Mouse (Mus musculus) liver, embryonic 14.5 days (tissue): Measurements from ENCODE around the gene Zfpm1. TPM values are rescaled to one million over a fixed set of nuclear protein-coding genes. Genes with fewer than 3 reads are reported as not detected.

Experiments
- ATAC-seq: fragments of 200-750 bp; cut with Nextera tagmentation; 2 replicates; pipeline ENCODE4 v1.8.0; 2017; ENCODE audit warnings: moderate number of reproducible peaks, mild to moderate bottlenecking, moderate library complexity; ENCODE audit not compliant: insufficient read depth
- DNase-seq, 3 experiments: peaks; one replicate each; pipeline ENCODE4 v3.0.0-alpha.2; 2012 to 2013; ENCODE audit warnings: low read depth in 3 of 3, low spot score in 3 of 3
- H3K27ac ChIP-seq: fragments of 300-500 bp; sonication (generic); 2 replicates; pipeline ENCODE4 v1.5.1; 2014; ENCODE audit warnings: moderate library complexity, mild to moderate bottlenecking, control low read depth, inconsistent platforms
- H3K27me3 ChIP-seq: fragments of 300-500 bp; sonication (generic); 2 replicates; pipeline ENCODE4 v1.6.1; 2014; ENCODE audit warnings: mild to moderate bottlenecking, low read length, moderate library complexity; ENCODE audit not compliant: control insufficient read depth, insufficient read depth
- H3K36me3 ChIP-seq: fragments of 300-500 bp; sonication (generic); replicated peaks from 2 replicates; pipeline ENCODE4 v1.6.1; 2014; ENCODE audit warnings: low read depth; ENCODE audit not compliant: control insufficient read depth, insufficient read depth
- H3K4me1 ChIP-seq, 2 experiments: fragments of 200-500 bp in 1 of 2; fragments of 300-500 bp in 1 of 2; sonication (generic) in 1 of 2; replicated peaks; 2 replicates each; pipeline ENCODE4 v1.6.1; 2012 to 2014; ENCODE audit warnings: antibody characterized with exemption in 1 of 2, inconsistent platforms in 1 of 2, low read length in 1 of 2; ENCODE audit not compliant: control insufficient read depth in 2 of 2, insufficient read depth in 2 of 2
- H3K4me2 ChIP-seq: fragments of 300-500 bp; sonication (generic); 2 replicates; pipeline ENCODE4 v1.6.1; 2014; ENCODE audit warnings: low read depth, mild to moderate bottlenecking, control low read depth, moderate library complexity
- H3K4me3 ChIP-seq, 2 experiments: fragments of 200-500 bp in 1 of 2; fragments of 300-500 bp in 1 of 2; sonication (generic) in 1 of 2; 2 replicates each; pipeline ENCODE4 v1.5.1; 2012 to 2014; ENCODE audit warnings: low read depth in 2 of 2, low read length in 2 of 2, mild to moderate bottlenecking in 2 of 2, control low read depth in 1 of 2, inconsistent platforms in 1 of 2, moderate library complexity in 1 of 2; ENCODE audit not compliant: insufficient read depth in 1 of 2
- H3K9ac ChIP-seq: fragments of 300-500 bp; sonication (generic); replicated peaks from 2 replicates; pipeline ENCODE4 v1.6.1; 2014; ENCODE audit warnings: mild to moderate bottlenecking, control low read depth, moderate library complexity
- H3K9me3 ChIP-seq: fragments of 300-500 bp; sonication (generic); 2 replicates; pipeline ENCODE4 v1.6.1; 2016; ENCODE audit warnings: low read length, mixed read lengths; ENCODE audit not compliant: control insufficient read depth
- CTCF ChIP-seq: IDR thresholded peaks from 2 replicates; pipeline ENCODE4 v1.5.1; 2016; ENCODE audit warnings: antibody characterized with exemption, low read depth, control low read depth
- EP300 ChIP-seq: IDR thresholded peaks from 2 replicates; pipeline ENCODE4 v1.6.1; 2016; ENCODE audit warnings: antibody characterized with exemption, low read depth
- WGBS: fragments of 180-500 bp; shearing (Covaris S2); extraction: QIAGEN DNeasy Blood & Tissue Kit; methylation state at CpG from one replicate; pipeline ENCODE4 v1.1.7; 2014; ENCODE audit not compliant: insufficient replicate concordance; 5-methylcytosine and 5-hydroxymethylcytosine counted together
- polyA plus RNA-seq, 2 experiments: library from polyadenylated mRNA; depleted of rRNA in 1 of 2; stranded (reverse) in 1 of 2; unstranded in 1 of 2; fragments of >200 nt; fragmentation: Nextera tagmentation in 1 of 2; extraction: Ambion mirVana in 1 of 2; gene quantifications; 2 replicates each; pipeline versions ENCODE4 v1.2.1 to v1.2.3; 2012 to 2014

Zfpm1 gene
- polyA plus RNA-seq, 2 experiments = 13.3 to 69.6 TPM

- H3K27me3 ChIP-seq = peaks cover 9% of the 10 kb centered on the region
- H3K36me3 ChIP-seq = no peaks in the 10 kb centered on the region
- 71% methylated on average over 8 of the region's 8 CpGs for WGBS
- DNase-seq (no peak), ATAC-seq (no peak)
- H3K4me1 ChIP-seq = peaks cover 0 to 5% of the 10 kb centered on the region in 2 experiments; a peak in 2 of 4 replicates
- no peak overlapping the region for H3K4me3 ChIP-seq
- H3K4me2 ChIP-seq = no peak overlapping the region
- H3K9me3 ChIP-seq = no peaks in the 10 kb centered on the region
- H3K27ac ChIP-seq = no peak overlapping the region
- no peak overlapping the region for H3K9ac ChIP-seq
- TF ChIP-seq CTCF = no peak
- no peak for TF ChIP-seq EP300
Measured at GRCm38 (mm10) chr8:122265522-122265921, 16.4 kb upstream of the Zfpm1 start.

- DNase-seq = no peak
- H3K4me1 ChIP-seq = peaks cover 0 to 5% of the 10 kb centered on the region in 2 experiments; a peak in 2 of 4 replicates
- ATAC-seq = no peak
- H3K27me3 ChIP-seq = peaks cover 9% of the 10 kb centered on the region
- 53% methylated on average over 13 of the region's 13 CpGs for WGBS
- no peak overlapping the region for H3K4me2 ChIP-seq
- no peaks in the 10 kb centered on the region for H3K36me3 ChIP-seq
- TF ChIP-seq CTCF (no peak), EP300 (no peak)
- H3K4me3 ChIP-seq = no peak overlapping the region
- no peak overlapping the region for H3K9ac ChIP-seq
- H3K9me3 ChIP-seq = no peaks in the 10 kb centered on the region
- H3K27ac ChIP-seq = no peak overlapping the region
Measured at GRCm38 (mm10) chr8:122266867-122267266, 15.1 kb upstream of the Zfpm1 start.

GRCm38 (mm10) chr8:122268861-122269260 is 13.1 kb upstream of the Zfpm1 start:
- Histone ChIP-seq H3K36me3 (no peaks in the 10 kb centered on the region), H3K27me3 (no peaks in the 10 kb centered on the region; the same call in 1 of the 2 replicates), H3K4me3 (peak overlapping the region; percentile 44 to 51; a peak in 3 of 4 replicates), H3K9ac (peak overlapping the region; percentile 56), H3K4me1 (peaks cover 7 to 11% of the 10 kb centered on the region in 2 experiments), H3K9me3 (no peaks in the 10 kb centered on the region), H3K27ac (no peak overlapping the region), H3K4me2 (peak overlapping the region; percentile 73)
- DNase-seq (no peak), ATAC-seq (no peak)
- no peak for TF ChIP-seq CTCF
- TF ChIP-seq EP300 = no peak
- WGBS = 58% methylated on average over 24 of the region's 24 CpGs

- peak in 2 of 3 experiments; percentile 47 to 49 for DNase-seq
- 4% methylated on average over 21 of the region's 21 CpGs for WGBS
Measured at GRCm38 (mm10) chr8:122269404-122269803, 12.5 kb upstream of the Zfpm1 start.

GRCm38 (mm10) chr8:122270555-122270954 is 11.4 kb upstream of the Zfpm1 start:
- Histone ChIP-seq H3K36me3 (no peaks in the 10 kb centered on the region), H3K4me1 (peaks cover 23 to 28% of the 10 kb centered on the region in 2 experiments), H3K27me3 (no peaks in the 10 kb centered on the region; the same call in 1 of the 2 replicates), H3K9me3 (no peaks in the 10 kb centered on the region), H3K27ac (no peak overlapping the region), H3K9ac (no peak overlapping the region), H3K4me3 (no peak overlapping the region), H3K4me2 (no peak overlapping the region)
- TF ChIP-seq EP300 (no peak), CTCF (no peak)
- ATAC-seq (no peak), DNase-seq (no peak)
- WGBS = 69% methylated on average over 7 of the region's 7 CpGs

More at GRCm38 (mm10) chr8:122269404-122269803, 12.5 kb upstream of the Zfpm1 start:
- TF ChIP-seq CTCF = peak; percentile 100
- TF ChIP-seq EP300 = no peak
- Histone ChIP-seq H3K4me3 (peak overlapping the region; percentile 44 to 51), H3K36me3 (no peaks in the 10 kb centered on the region), H3K27ac (no peak overlapping the region), H3K27me3 (no peaks in the 10 kb centered on the region; the same call in 1 of the 2 replicates), H3K9me3 (no peaks in the 10 kb centered on the region), H3K9ac (peak overlapping the region; percentile 56), H3K4me1 (peaks cover 12 to 17% of the 10 kb centered on the region in 2 experiments), H3K4me2 (peak overlapping the region; percentile 73)
- 0 out of 2 replicates have a peak, but pooled peaks have one; percentile 24 for ATAC-seq
